Mouse (Mus musculus) 3134 (cell line): ENCODE data around the gene Mettl7a2.
"Not testable (repeated sequence)": the region's sequence is repeated elsewhere in the genome, so short reads cannot be mapped to it uniquely, and the experiment has no call there.

ENCODE experiments used
- DNase-seq: peaks from one replicate; pipeline ENCODE4 v3.0.0-alpha.2; 2011; ENCODE audit warnings: low spot score; ENCODE audit not compliant: insufficient read length; ENCODE audit errors: extremely low read depth

Gene Mettl7a2

DNA sequence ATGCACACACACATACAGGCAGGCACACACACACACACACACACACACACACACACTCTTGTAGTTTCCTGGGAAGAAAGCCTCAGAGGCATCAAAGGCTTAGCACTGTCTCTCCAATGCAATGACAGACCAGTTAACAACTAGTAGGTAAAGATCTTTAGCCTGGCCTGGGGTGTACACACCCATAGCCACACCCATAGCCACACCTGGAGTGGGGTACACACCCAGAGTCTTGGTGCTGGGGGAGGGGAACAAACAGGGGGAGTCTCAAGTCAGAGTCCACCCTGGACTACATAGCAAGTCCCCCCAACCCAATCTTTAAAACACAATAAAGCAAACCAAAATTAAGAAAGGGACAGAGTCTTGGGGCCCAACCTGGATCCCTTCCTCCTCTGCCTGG is 15.7 kb upstream of the Mettl7a2 start:
- not testable (repeated sequence) for DNase-seq

DNA sequence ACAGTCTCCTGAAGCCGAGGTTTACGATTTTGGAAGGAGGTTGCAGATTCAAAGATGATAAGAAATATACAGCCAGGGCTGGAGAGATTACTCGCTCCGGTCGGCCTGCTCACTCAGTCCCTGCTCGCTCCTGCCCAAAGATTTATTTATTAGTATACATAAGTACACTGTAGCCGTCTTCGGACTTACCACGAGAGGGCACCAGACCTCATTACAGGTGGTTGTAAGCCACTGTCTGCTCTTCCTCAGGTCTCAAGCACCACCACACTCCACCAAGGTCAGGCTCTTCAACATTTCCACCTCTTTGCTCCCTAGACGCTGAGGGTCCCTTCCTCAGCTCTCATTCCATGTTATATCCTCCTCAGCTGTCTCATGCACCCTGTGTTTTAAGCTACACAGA is 15.2 kb upstream of the Mettl7a2 start:
- not testable (repeated sequence) for DNase-seq

DNA sequence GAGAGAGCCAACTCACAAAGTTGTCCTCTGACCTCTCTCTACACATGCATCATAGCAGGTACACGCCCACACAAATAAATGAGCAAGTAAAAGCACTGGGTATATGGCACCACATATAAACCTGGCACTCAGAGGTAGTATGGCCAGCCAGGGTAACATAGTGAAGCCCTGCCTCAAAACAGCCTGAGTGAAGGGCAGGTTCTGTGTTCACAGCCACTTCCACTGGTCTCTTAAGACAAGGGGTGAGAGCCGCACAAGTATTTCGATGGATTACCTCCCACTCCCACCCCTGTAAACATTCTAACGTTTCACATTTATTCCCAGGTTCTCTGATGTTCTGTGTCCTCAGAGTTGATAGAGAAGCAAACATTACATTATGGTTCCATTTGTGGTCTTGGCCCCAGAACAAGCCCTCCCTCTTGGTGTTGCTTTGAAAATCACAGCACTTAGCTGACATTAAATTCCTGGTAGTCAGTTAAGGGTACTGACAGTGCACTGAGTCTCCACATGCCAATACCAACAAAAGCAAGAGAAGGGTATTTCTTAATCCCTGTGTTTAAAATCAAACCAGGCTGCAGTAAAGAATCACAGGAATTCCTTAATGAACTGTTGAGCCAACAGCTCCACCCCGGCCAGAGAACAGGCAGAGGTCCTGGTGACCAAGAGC is 11.6 kb upstream of the Mettl7a2 start:
- DNase-seq: not testable (repeated sequence)

DNA sequence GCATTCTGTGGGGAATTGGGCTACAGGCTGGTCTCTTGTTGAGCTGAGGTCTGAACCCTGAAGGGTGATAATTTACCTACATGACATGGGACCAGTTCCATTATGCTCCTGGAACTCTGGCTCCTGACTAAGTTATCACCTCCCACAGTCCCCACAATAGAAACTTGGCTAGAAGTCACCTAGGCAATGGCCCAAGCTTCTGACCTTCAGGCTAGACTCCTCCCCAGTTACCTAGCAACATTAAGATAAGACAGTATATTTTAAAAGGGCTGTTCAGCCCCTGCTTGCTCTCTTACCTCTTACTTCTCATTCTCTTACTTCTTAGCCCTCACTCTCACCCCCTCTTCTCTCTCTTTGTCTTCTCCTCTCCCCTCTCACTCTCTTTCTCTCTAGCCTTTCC is 7.5 kb upstream of the Mettl7a2 start:
- DNase-seq: no peak

DNA sequence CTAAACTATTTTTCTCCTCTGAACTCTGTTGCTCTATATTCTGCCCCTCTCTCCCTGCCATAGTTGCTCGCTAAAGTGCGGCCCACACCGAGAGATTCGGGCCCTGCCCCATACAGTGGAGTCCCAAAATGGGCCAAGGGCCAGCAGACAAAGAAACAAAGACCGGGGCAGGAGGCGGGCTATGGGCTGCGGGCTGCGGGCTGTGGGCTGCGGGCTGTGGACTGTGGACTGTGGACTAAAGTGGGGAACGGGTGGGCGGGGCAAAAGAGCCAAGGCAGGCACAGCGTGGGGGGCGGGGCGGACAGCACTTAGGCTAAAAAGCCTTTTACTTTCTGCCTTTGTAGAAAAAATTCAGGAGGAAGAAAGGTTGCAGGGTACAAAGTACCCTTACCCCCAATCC is 6.2 kb upstream of the Mettl7a2 start:
- no peak for DNase-seq

DNA sequence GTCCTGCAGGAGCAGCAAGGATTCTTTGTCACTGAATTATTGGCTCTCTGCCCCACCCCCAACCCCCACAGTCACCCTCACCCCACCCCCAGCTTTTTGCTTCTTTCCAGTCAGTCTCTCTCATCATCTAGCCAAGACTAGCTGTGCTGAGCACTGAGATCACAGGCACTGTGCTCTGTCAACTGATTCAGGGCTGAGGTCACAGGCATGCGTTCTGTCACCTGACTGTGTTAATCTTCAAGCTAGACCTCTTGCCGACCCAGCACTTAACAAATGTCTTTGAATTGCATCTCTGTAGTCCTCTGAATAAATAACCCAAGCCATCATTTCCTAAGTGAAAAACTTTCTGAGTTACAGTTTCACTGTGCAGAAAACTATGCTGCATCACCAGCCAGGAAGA is 3.5 kb upstream of the Mettl7a2 start:
- DNase-seq: no peak

DNA sequence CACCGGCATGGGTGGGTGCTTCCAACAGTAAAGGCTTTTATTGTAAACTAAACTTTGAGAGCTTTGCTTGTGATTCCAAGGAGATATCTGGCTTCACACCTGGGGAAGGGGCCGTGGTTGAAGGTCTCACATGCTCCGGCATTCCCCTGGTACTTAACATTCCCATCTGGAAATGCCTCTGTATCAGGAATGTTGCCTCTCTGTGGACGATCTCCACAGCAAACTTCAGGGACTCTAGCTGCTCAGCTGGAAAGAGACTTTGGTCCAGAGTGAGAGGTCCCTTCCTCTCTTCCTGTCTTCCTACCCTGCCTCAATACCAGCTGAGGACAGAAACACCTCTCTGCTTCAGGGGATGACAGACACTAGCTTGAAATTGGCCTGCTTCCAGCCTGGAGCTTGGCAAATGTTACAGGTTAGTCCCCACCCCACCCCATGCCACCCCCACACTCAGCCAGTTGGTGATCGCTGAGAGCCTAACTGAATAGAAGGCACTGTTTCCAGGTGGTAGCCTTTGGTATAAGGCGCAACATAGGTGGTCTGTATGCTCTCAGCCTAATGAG is 1.4 kb upstream of the Mettl7a2 start:
- no peak for DNase-seq

DNA sequence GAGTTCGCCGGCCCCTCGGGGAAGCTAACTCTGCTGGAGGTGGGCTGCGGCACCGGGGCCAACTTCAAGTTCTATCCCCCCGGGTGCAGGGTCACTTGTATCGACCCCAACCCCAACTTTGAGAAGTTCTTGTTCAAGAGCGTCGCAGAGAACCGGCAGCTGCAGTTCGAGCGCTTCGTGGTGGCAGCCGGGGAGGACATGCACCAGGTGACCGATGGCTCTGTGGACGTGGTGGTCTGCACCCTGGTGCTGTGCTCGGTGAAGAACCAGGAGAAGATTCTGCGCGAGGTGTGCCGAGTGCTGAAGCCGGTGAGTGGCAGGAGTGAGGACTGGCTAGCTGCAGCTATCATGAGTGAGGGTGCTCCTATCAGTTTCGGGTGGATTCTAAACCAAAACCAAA is 399 bp downstream of the Mettl7a2 start:
- not testable (repeated sequence) for DNase-seq

DNA sequence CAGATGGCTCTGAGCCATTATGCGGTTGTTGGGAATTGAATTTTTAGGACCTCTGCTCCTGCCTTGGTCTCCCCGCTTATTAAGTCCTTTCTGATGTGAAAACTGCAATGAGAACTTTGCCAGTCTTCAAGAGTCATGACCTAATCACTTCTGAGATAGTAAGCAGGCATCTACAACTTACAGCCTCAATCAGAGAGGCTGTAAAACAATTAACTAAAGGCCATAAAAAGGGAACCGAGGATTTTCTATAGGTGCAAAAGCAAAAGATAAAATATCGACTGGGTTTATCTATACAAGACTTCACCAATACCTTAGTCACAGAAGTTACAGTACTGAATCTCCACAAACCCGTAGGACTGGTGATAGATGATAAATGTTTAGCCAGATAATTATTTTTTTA is 2.9 kb downstream of the Mettl7a2 start:
- DNase-seq: no peak

DNA sequence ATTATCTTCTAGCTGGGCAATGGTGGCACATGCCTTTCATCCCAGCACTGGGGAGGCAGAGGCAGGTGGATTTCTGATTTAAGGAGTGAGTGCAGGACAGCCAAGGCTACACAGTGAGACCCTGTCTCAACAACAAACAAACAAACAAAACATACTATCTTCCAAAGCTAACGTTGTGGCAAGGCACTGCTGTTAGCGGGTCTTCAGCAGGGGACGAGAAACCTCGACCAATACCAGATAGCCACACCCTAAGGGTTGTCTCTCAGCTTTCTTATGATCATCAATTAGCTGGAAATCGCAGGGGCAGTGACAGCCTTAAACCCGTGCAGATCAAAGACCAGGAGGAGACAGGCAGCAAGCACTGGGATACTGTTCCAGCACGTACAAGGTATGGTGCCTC is 11.2 kb downstream of the Mettl7a2 start, which contains the start of gene Higd1c:
Gene Higd1c, plus strand, starts transcription at position 301 of the 400 bp plus-strand sequence.
- DNase-seq: no peak

DNA sequence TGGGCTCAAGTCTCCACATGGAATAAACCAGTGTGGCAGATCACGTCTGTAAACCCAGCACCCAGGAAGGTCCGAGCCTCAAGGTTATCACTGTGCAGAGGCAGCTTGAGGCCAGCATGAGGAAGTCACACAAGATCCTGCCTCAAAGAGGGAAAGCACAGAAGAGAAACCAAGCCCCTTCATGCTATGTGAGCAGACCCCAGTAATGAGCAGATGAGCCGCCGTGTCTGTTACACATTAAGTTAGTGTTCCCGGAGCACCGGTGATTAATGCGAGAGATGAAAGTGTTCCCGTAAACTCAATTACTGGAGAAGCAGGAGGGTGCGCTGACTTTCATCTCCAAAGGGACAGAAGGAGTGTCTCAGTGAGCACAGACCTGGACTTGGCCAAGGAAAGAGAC is 13.0 kb downstream of the Mettl7a2 start:
- not testable (repeated sequence) for DNase-seq

DNA sequence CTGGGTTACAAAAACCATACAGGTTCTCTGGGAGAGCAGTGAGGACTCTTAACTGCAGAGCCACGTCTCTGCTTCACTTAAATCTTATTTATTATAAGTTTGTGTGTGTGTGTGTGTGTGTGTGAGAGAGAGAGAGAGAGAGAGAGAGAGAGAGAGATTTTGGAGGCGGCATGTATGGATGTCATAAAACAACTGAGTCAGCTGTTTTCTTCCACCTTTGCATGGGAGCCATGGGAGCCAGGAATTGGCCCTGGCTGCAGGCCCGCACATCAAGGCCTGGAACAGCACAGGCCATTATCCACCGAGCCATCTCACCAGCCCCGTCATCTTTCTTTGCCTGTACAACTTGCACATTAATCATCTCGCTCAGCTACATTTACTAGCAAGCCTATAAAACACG is 14.1 kb downstream of the Mettl7a2 start:
- no peak for DNase-seq

DNA sequence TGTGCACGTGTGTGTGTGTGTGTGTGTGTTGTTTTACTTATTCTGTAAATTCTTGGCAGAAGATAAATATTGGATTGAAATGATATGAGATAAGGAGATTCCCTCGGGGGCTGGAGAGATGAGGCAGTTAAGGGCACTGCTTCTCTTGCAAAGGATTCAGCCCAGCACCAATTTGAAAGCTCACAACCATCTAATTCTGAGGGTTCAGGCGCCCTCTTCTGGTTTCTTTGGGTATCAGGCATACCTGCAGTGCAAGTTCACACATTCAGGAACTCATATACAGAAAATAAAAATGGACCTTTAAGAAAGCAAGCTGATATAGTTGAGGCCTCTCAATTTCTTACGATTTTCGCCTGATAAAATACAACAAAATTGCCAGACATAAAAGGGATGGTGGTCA is 22.1 kb downstream of the Mettl7a2 start:
- no peak for DNase-seq

DNA sequence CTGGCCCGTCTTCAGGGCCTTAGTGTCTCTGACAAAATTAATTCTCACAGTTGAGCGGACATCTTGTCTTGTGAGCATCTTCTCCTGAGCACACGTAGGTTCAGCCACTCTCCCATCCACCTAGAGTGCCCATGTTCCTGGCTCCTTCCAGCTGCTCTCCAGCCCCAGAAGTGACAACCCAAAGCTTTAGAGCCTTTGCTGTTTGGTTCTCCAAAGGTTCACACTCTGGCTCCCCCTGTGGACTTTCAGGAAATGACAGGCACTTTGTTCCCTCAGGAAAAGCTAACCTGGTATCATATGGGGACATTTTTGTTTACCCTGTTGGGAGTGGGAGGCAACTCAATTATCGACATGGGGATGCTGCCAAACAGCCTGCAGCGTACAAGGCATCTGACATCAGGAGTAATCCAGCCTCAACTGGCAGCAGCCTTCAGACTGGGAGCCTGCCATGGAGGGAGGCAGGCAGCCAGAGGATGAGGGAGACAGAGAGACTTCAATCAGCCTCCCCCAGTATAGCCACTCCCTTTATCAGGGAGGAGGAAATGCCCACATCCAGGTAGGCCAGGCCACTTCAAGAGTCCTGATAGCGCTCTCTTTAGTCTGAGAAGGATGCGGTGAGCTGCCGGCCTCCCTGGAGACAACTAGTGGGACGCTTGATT is 25.0 kb downstream of the Mettl7a2 start:
- DNase-seq: not testable (repeated sequence)

DNA sequence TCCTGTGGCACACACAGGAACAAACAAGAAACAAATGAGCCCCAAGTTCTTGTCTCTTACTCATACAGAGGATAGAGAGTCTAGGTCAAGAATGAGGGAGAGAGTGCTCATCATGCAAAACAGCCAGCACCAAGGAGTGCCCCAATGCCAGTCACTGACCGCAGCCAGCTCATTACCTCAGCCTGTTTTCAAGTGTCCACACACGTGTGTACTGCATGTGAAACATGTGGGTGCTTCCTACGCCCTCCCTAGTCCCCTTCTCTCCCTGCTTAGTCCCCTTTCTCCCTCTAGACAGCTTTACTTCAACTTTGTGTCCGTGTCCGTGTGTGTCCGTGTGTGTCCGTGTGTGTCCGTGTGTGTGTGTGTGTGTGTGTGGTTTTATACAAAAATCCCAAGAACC is 26.7 kb downstream of the Mettl7a2 start:
- DNase-seq: no peak

DNA sequence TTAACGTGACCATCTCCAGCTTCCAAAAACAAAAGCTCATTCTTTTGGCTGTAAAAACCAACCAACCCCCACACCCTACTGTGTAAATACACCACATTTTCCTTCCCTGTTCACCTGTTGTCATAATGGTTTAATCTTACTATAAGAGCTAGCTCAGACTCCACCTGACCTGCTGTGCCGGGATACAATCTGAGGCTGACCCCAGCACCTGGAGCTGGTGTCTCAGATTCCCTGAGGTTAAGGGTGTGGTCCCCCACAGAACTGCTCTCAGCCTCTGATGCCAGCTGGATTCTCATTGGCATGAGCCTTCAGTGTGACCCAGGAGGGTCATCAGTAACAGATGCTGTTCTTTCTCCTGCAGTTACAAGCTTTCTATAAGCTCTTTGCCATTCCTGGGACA is 27.1 kb downstream of the Mettl7a2 start:
- DNase-seq: no peak

DNA sequence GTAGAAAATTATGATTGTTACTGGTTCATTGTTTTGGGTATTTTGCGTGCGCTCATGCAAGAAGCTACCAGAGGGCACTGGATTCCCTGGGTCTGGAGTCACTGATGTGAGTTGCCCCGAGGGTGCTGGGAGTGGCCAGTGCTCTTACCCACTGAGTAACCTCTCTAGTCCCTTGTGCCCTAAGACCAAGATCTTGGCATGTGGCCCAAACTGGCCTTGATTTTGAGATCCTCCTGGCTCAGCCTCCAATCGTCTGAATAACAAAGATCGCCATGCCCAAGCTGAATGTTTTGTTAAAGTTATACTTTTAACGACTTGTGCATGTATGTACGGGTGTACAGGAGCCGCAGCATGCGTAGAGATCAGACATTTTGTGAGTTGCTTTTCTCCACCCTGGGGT is 32.7 kb downstream of the Mettl7a2 start:
- no peak for DNase-seq

DNA sequence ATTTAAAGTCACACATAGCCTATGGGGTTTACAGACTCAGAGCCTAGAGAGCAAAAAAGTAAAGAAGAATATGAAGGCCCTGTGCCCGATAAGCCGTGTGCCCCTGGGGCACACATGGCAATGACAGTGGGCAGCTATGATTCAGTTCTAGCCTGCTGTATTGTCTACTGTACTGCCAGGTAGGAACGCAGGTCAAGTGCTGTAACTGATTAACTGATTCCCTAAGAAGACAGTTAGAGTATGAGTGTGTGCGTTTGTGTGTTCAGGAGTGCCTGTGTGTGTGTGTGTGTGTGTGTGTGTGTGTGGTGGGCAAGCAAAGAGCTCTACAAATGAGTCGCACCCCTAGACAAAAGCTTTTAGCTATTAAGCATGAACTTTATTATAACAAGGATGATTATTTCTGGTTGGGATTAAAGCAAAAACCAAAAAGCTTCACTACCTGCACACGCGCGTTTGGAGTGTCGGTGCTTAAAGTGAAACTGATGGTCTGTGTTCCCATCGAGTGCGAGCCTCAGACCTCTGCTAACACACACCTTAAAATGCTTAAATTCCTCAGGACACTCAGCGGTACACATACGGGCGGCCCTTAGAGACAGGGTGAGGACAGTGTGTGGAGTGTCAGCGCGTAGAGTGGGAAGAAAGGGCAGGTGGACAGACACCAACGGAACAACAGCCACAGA is 34.7 kb downstream of the Mettl7a2 start:
- DNase-seq: no peak

DNA sequence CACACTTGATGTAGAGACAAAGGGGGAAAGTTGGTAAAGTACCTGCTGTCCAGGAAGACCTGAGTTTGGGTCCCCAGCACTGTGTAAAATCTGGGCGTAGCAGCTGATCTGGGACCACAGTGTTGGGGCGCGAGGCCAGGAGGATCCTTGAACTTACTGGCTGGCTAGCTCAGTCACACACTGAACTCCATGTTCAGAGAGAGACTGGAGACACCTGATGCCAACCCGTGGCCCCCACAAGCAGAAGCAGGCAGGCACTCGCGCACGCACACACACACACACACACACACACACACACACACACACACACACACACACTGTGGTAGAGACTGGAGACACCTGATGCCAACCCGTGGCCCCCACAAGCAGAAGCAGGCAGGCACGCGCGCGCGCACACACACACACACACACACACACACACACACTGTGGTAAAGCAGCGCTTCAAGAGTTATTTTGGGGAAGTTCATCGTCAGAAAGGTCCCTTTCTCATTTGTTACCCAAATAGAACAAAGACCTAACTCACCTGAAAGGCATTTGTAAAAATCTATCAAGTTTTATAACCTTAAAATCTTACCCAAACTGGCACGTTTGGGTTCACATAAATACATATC is 35.3 kb downstream of the Mettl7a2 start:
- no peak for DNase-seq

DNA sequence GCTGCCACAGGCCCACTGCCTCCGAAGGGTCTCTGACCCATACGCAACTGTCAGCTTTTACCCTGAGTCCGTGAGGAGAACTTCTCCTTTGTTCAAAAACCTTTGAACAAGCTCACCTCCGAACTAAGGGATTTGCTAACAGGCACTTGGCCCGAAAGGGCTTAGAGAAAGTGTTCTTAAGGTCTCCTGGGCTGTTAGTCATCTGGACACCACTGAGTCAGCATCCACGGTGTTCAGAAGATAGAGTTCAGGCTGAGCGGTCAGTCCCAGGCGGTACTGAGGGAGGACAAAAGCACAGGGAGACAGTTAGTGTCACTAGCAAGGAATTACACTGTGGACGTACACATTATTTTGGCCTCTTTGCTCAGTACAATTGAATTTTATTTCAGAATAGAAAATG is 35.9 kb downstream of the Mettl7a2 start:
- no peak for DNase-seq

DNA sequence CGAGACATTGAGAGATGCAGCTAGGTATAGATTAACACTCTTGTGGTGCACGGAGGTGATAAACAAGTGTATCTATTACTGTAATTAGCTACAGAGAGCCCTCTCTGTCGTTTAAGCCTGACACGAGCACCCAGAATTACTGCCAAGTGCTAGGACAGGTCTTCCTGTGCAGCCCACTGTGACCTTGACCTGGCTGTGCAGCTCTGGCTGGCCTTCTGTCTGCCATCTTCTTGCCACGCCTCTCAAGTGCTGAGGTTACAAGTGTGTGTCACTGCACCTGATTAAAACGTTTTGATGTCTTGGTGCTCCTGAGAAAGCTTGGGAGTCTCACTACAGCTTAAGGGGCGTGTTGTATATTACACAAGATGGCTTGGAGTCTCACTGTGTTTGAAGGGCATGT is 38.1 kb downstream of the Mettl7a2 start:
- DNase-seq: no peak
